Mouse (Mus musculus) spleen, postnatal 4 days (tissue): ENCODE measurements around the gene Qser1.

Source experiments
- DNase-seq, 2 experiments: peaks; one replicate each; pipeline ENCODE4 v3.0.0; 2022; ENCODE audit warnings: low spot score in 2 of 2

Qser1 gene

DNA sequence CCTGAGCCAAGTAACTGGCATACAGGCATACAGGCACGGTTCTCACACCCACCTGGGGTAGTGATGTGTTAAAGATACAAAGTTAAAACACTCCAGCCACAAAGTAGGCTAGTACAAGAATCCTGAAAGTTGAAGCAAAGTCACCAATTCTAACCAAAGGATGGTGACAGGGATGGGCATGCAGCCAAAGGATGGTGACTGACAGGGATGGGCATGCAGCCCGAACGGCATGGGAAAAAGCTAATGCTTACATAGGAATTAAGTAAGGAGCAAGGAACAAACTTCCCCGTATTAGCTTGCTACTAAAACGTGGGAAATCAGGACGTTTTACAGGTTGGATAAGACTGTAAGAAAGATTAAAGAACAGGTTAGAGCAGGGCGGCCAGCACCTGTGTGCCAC is 80.3 kb downstream of the Qser1 start:
- no peak for DNase-seq

DNA sequence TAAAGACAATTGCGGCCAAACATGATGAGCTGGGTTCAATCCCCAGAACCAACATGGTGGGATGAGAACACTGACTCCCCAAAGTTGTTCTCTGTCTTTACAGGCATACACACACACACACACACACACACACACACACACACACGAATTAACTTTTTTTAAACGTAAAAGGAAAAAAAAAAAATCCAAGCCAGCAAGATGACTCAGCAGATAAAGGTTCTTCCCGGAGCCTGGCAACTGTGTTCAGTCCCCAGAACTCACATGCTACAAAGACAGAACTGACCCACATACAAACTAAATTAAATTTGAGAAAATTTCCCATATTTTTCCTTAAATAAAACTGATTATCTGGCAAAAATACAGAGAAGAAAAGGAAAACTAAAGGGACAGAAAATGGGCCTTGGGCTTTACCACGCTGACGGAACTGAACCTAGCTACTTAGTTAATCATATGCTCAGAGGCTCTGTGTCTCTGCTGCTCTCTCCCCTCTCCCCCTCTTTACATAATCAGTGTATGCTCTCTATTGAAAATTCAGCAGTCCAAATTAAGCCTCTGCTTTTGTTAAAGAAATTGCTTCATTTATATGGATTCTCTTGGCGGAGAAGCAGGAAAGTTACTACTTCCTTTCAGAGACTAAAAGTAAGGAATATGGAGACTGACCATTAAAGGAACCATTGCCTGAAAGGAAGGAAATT is 83.9 kb downstream of the Qser1 start:
- DNase-seq: no peak

DNA sequence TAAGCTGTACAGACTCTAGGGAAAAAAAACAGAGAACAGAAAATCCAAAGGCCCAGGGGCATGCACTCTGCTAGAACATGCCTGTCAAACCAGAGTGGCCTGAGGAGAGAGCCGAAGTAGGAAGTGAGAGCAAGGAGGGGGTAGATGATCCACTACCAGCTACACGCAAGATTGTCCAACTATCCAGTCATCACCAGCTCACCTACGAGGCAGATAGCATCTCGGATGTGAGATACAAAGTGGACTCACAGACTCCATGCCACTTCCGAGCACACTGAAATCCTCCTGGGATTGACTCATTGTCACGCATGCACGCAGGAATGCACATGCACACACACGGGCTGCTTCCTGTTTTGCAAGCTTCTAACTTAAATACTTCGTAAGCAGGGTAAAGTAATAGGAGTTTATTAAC is 84.5 kb downstream of the Qser1 start:
- no peak for DNase-seq

GRCm38 (mm10) chr2:104727369-104727768 is 89.2 kb downstream of the Qser1 start:
- DNase-seq: no peak

- no peak for DNase-seq
Observed at GRCm38 (mm10) chr2:104722021-104722420, 94.5 kb downstream of the Qser1 start.

GRCm38 (mm10) chr2:104717827-104718226 is 98.7 kb downstream of the Qser1 start:
- DNase-seq: no peak

GRCm38 (mm10) chr2:104717231-104717735 is 99.3 kb downstream of the Qser1 start:
- DNase-seq: peak in 1 of 2 experiments; percentile 43

- DNase-seq: no peak
Observed at GRCm38 (mm10) chr2:104716279-104716678, 100.3 kb downstream of the Qser1 start, which contains the start of gene Pin1rt1. Gene Pin1rt1 (minus strand): TSS chr2:104716379.

DNA sequence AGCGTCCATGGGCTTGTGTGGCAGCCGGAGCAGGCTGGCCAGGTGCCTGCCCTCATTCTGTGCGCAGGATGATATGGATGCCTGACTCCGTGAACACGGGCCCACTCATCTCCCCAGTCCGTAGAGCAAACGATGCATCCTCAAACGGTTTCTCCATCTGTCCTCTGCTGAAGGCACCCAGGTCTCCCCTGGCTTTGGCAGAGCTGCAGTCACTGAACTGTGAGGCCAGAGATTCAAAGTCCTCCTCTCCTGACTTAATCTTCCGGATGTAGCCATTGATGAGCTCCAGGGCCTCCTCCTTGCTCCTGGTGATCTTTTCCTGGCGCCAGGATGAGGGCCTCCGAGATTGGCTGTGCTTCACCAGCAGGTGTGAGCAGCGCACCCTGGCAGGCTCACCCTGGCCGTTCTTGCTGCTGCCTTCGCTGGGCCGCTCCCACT is 102.3 kb downstream of the Qser1 start:
- peak in 1 of 2 experiments; percentile 57 for DNase-seq

- no peak for DNase-seq
Observed at GRCm38 (mm10) chr2:104712486-104712809, 104.1 kb downstream of the Qser1 start.

GRCm38 (mm10) chr2:104711585-104712485 is 104.7 kb downstream of the Qser1 start, which contains the start of gene Tcp11l1:
Gene Tcp11l1 (minus strand): TSS chr2:104712169.
- DNase-seq: peak; percentile 22 to 73

- DNase-seq: no peak
Observed at GRCm38 (mm10) chr2:104710670-104711370, 105.7 kb downstream of the Qser1 start.

GRCm38 (mm10) chr2:104709786-104710337 is 106.7 kb downstream of the Qser1 start:
- DNase-seq: no peak
